Mouse (Mus musculus) G1E (cell line): ENCODE data around the gene Tspan5. TPM values are rescaled to one million over a fixed set of nuclear protein-coding genes. Genes with fewer than 3 reads are reported as not detected.

Experiments
- ATAC-seq: 2 replicates; pipeline ENCODE4 v1.8.0; 2016; ENCODE audit warnings: mild to moderate bottlenecking; ENCODE audit not compliant: insufficient number of reproducible peaks, poor library complexity, low FRiP score, severe bottlenecking; ENCODE audit errors: extremely low read depth
- DNase-seq: peaks from one replicate; pipeline ENCODE4 v3.0.0; 2012; ENCODE audit warnings: low spot score
- H3K27me3 ChIP-seq: 2 replicates; pipeline ENCODE4 v1.6.1; 2012; ENCODE audit warnings: mild to moderate bottlenecking, low read length, inconsistent platforms; ENCODE audit not compliant: insufficient read depth
- H3K36me3 ChIP-seq: replicated peaks from 2 replicates; pipeline ENCODE3; 2012; ENCODE audit warnings: mild to moderate bottlenecking, inconsistent platforms
- H3K4me1 ChIP-seq: 2 replicates; pipeline ENCODE4 v1.6.1; 2012; ENCODE audit warnings: low read depth, low read length, inconsistent platforms, mixed read lengths; ENCODE audit not compliant: insufficient read depth
- H3K4me3 ChIP-seq: 2 replicates; pipeline ENCODE4 v1.5.1; 2012; ENCODE audit warnings: low read depth, mild to moderate bottlenecking, inconsistent platforms, low read length, moderate library complexity, mixed read lengths
- H3K9me3 ChIP-seq: replicated peaks from 2 replicates; pipeline ENCODE4 v1.6.1; 2012; ENCODE audit warnings: inconsistent platforms
- CTCF ChIP-seq: IDR thresholded peaks from 2 replicates; pipeline ENCODE4 v1.5.1; 2012; ENCODE audit warnings: low read depth, low read length, inconsistent platforms, mixed read lengths
- GATA1 ChIP-seq: IDR thresholded peaks from 2 replicates; pipeline ENCODE4 v1.6.1; 2012; ENCODE audit warnings: borderline replicate concordance, low read length, inconsistent platforms, mixed read lengths
- GATA2 ChIP-seq: IDR thresholded peaks from 2 replicates; pipeline ENCODE4 v1.6.1; 2012; ENCODE audit warnings: low read depth, low read length, inconsistent platforms, borderline replicate concordance
- POLR2AphosphoS5 ChIP-seq: IDR thresholded peaks from 2 replicates; pipeline ENCODE4 v1.6.1; 2012; ENCODE audit warnings: low read depth, low read length, inconsistent platforms; ENCODE audit not compliant: insufficient replicate concordance
- TAL1 ChIP-seq: conservative IDR thresholded peaks from 2 replicates; pipeline ENCODE4 v1.6.1; 2012; ENCODE audit warnings: low read depth, low read length, inconsistent platforms, mixed read lengths
- polyA plus RNA-seq: library from polyadenylated mRNA; stranded (reverse); fragments of >175 nt; gene quantifications from 2 replicates; pipeline ENCODE4 v1.2.3, GENCODE M21; 2012
- total RNA-seq, 2 experiments: library from RNA; stranded (forward) in 1 of 2; stranded (reverse) in 1 of 2; fragments of 200-1000 nt in 1 of 2; fragments of >200 nt in 1 of 2; fragmentation: Nextera tagmentation in 1 of 2; gene quantifications; 2 replicates each; pipeline ENCODE4 v1.2.3; 2014 to 2017

Tspan5 gene
- total and polyA plus RNA-seq, 3 experiments = 0.05 TPM; not detected in 2

DNA sequence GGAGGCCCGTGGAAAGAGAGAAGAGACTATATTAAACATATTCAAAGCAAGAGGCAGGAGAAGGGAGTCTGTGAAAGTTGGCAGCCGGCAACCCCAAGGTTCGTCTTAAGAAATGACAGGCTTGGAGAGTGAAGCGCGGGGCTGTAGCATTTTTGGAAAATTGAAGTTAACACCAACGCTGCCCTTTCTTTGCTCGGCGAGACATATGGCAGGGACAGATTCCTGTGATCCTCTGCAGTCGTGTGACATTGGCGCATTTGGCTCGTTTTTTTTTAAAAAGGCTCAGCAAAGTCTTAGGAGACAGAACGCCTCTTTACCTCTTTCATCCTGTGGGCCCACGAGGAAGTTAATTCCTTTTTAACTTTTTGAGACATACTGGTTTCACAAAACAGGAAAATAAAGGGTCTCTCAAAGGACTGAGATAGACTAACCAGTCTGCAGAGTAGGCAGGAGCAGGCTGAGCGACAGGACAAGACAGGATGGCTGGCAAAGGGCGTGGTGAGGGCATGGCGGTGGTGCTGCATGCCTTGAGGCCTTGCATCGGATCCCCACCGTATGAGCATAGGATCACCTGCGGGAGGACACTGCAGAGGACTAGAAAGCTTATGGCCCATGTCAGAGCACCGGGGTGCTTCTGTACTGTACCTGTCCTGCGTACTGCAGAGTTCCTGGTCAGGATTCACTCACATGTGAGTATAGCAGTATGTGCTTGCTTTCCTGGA is 60.9 kb downstream of the Tspan5 start:
- DNase-seq (no peak), ATAC-seq (no peak)
- TF ChIP-seq TAL1 (no peak), GATA1 (no peak), GATA2 (no peak), POLR2AphosphoS5 (no peak), CTCF (no peak)
- Histone ChIP-seq H3K4me3 (no peak overlapping the region), H3K36me3 (no peaks in the 10 kb centered on the region), H3K9me3 (no peaks in the 10 kb centered on the region), H3K27me3 (peaks cover 11% of the 10 kb centered on the region), H3K4me1 (no peaks in the 10 kb centered on the region)

DNA sequence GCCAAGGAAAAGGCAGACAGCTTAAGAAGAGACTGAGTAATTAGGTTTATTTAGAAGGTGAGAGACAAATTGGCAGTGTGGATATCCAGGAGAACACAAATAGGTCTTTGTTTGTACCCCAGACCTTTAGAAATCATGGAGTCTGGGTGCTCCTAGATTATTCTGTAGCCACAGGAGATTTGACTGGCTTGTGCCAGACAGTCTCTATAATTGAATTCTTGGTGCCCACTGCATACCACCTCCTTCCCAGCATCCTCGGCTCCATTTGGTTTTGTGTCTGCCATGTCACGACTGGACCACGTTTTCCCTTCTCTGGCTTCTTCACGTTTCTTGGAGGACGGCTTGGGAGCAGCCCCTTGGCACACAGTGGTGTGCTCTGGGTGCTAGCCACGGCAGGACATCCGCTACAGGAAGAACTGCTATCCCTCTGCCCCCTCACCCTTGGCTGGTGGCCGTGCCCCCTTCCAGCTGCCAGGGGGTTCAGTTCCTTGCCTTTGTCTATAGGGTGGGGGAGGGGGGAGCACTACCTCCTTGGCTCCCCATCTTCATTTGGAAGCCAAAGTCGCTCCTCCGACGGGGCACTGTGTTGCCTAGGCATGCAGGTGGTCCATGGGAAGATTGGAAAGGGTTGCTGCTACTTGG is 61.6 kb downstream of the Tspan5 start:
- peaks cover 8% of the 10 kb centered on the region for H3K27me3 ChIP-seq
- no peak for ATAC-seq

DNA sequence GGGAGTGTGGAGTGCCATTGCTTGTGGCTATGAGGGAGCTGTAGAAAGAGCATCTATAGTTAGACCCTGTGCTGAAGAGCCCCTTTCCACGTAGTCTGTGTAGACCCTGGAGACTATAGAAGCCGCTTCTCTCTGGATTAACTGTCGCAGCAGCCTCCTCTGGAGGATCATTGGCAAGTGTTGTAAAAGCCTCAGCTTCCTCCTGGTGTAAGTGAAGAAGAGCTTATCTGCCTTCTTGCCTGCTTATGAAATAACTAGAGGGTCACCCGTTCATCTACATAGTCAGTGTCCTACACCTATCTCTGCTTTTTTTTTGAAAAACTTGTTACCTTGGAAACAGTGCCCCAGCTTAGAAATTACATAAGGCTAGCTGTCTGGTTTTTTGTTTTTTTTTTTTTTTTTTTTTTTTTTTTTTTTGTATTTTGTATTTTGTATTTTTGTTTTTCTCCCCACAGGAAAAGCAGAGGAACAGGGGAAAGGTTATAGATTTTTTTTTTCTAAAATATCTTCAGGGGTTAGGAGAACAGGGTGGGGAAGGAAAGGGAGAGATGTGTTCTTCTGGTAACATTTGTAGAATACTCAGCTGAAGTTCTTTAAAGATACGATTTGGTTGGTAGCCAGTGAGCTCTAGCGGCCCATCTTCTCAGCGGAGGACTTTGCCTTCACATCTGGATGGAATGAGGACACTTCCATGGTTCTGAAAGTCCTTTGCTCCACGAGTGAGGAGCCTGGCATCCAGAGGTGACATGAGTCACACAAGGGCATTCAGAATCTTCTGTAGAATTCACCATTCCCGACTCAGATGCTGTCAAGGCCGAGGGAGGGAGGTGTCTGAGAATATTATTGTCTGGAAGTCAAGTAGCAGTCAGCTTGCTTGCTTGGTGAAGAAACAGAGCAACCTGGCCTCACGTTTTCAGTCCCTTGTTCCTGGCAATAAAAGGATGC is 62.4 kb downstream of the Tspan5 start:
- no peak for TF ChIP-seq TAL1
- no peak for TF ChIP-seq CTCF
- no peak for TF ChIP-seq GATA2
- no peak for TF ChIP-seq GATA1
- no peak for TF ChIP-seq POLR2AphosphoS5
- H3K27me3 ChIP-seq = peaks cover 8% of the 10 kb centered on the region
- ATAC-seq (no peak), DNase-seq (no peak)
- no peak overlapping the region for H3K4me3 ChIP-seq
- H3K4me1 ChIP-seq = no peaks in the 10 kb centered on the region
- H3K36me3 ChIP-seq = no peaks in the 10 kb centered on the region
- no peaks in the 10 kb centered on the region for H3K9me3 ChIP-seq

More for the DNA sequence above, 61.6 kb downstream of the Tspan5 start:
- Histone ChIP-seq H3K4me3 (no peak overlapping the region), H3K36me3 (no peaks in the 10 kb centered on the region), H3K9me3 (no peaks in the 10 kb centered on the region), H3K4me1 (no peaks in the 10 kb centered on the region)
- no peak for DNase-seq
- TF ChIP-seq CTCF (no peak), POLR2AphosphoS5 (no peak), TAL1 (no peak), GATA2 (no peak), GATA1 (no peak)

DNA sequence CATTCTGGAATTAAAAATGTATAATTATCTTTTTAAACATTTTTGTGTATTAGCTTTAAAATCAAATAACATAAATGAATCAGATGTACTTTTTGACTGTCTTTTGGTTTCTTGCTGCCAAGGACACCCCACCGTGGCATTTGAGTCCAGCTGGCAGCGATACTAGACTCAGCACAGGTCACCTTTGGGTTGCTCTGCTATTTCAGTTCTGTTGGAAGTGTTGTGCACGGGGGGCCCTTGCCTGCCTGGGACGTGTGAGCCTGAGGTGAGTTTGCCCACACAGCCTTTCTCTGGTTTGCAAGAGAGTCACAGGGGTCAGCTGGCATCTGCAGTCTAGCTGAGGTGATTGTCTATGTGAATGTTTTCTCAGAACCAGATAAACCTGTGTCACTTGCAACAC is 65.8 kb downstream of the Tspan5 start:
- DNase-seq = no peak
- no peak overlapping the region for H3K4me3 ChIP-seq
- ATAC-seq = no peak
- TF ChIP-seq GATA1 (no peak), GATA2 (no peak), TAL1 (no peak), CTCF (no peak), POLR2AphosphoS5 (no peak)
- H3K36me3 ChIP-seq = no peaks in the 10 kb centered on the region
- peaks cover 8% of the 10 kb centered on the region for H3K27me3 ChIP-seq
- no peaks in the 10 kb centered on the region for H3K9me3 ChIP-seq
- no peaks in the 10 kb centered on the region for H3K4me1 ChIP-seq

DNA sequence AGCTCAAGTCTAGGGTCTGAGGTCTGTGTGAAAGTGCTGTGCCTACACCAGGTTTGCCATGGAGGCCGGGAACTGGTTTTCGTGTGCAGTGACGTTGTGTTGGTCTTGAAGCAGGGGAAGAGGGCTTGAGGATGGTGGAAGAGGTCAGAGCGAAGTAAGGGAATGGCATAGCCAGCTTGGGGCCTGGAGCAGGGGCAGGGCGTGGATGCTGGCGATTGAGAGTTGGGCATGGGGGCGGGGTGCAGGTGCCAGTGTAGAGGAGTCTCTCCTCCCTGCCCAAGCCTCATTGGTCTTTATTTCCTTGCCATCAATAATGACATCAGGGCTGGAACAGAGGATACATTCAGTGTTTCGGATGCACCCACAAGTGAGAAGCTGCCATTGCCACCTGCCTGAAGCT is 67.5 kb downstream of the Tspan5 start:
- Histone ChIP-seq H3K9me3 (no peaks in the 10 kb centered on the region), H3K4me3 (no peak overlapping the region), H3K36me3 (no peaks in the 10 kb centered on the region), H3K27me3 (no peaks in the 10 kb centered on the region; the same call in 1 of the 2 replicates), H3K4me1 (no peaks in the 10 kb centered on the region)
- DNase-seq (no peak), ATAC-seq (no peak)
- TF ChIP-seq CTCF (no peak), GATA1 (no peak), TAL1 (no peak), POLR2AphosphoS5 (no peak), GATA2 (no peak)

DNA sequence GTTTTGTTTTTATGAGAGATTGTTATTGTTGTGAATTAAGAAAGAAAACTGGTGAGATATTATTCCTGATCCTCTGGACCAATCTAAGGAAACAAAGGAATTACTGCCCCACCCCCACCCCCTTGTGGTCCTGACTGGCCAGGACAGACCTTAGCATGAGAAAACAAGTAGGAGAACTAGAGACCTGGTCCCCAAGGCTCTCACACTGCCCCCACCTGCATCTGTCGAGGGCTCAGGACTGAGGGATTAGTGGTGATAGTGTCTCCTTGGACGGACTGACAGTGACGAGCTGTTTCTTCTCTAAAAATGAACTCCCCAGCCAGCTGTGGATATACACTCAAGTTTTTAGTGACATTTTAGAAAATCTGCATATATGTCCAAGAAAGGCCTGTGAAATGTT is 70.6 kb downstream of the Tspan5 start:
- DNase-seq = no peak
- Histone ChIP-seq H3K4me1 (no peaks in the 10 kb centered on the region), H3K9me3 (no peaks in the 10 kb centered on the region), H3K36me3 (no peaks in the 10 kb centered on the region), H3K27me3 (no peaks in the 10 kb centered on the region; the same call in 1 of the 2 replicates), H3K4me3 (no peak overlapping the region)
- TF ChIP-seq GATA1 = no peak
- no peak for ATAC-seq
